Mouse (Mus musculus): ENCODE measurements around the gene Pacs2. TPM values are rescaled to one million over a fixed set of nuclear protein-coding genes. Genes with fewer than 3 reads are reported as not detected.

Gene Pacs2
- polyA plus RNA-seq, 1 experiment: 39.0 TPM

Other genes starting within 250 kb of the Pacs2 start
- 4.7 and 5.2 TPM in 2 replicates for gene Ahnak2, start 211.9 kb upstream of the Pacs2 start, polyA plus RNA-seq (2012; rRNA removed)
- 8.3 and 9.7 TPM in 2 replicates for gene Clba1, start 205.6 kb upstream of the Pacs2 start, polyA plus RNA-seq (2012; rRNA removed)
- 16.2 and 17.9 TPM in 2 replicates for gene Cdca4, start 185.1 kb upstream of the Pacs2 start, polyA plus RNA-seq (2012; rRNA removed)
- gene Gpr132, start 146.3 kb upstream of the Pacs2 start, polyA plus RNA-seq (2012; rRNA removed): 2.6 and 3.7 TPM in 2 replicates
- 39.4 and 46.9 TPM in 2 replicates for gene Jag2, start 84.7 kb upstream of the Pacs2 start, polyA plus RNA-seq (2012; rRNA removed)
- 47.3 and 51.0 TPM in 2 replicates for gene Nudt14, start 72.4 kb upstream of the Pacs2 start, polyA plus RNA-seq (2012; rRNA removed)
- gene Btbd6, start 38.0 kb upstream of the Pacs2 start, polyA plus RNA-seq (2012; rRNA removed): 25.7 and 41.8 TPM in 2 replicates
- gene Brf1, start 13.8 kb upstream of the Pacs2 start, polyA plus RNA-seq (2012; rRNA removed): 66.2 and 80.9 TPM in 2 replicates
- gene Tex22, start 60.0 kb downstream of the Pacs2 start, polyA plus RNA-seq (2012; rRNA removed): 1.1 and 2.4 TPM in 2 replicates
- 52.1 and 58.6 TPM in 2 replicates for gene Mta1, start 83.8 kb downstream of the Pacs2 start, polyA plus RNA-seq (2012; rRNA removed)
- gene Crip2, start 125.7 kb downstream of the Pacs2 start, polyA plus RNA-seq (2012; rRNA removed): 250 and 281 TPM in 2 replicates
- gene Crip1, start 131.8 kb downstream of the Pacs2 start, polyA plus RNA-seq (2012; rRNA removed): 9,197 and 10,915 TPM in 2 replicates
- 4.5 and 4.6 TPM in 2 replicates for gene Tedc1, start 141.9 kb downstream of the Pacs2 start, polyA plus RNA-seq (2012; rRNA removed)
- gene Tmem121, start 171.4 kb downstream of the Pacs2 start, polyA plus RNA-seq (2012; rRNA removed): 0.89 and 1.0 TPM in 2 replicates